Mouse (Mus musculus) forebrain, embryonic 12.5 days (tissue): ENCODE results near the gene Rbbp5. TPM values are rescaled to one million over a fixed set of nuclear protein-coding genes. Genes with fewer than 3 reads are reported as not detected.

Source experiments
- ATAC-seq: fragments of 200-750 bp; cut with Nextera tagmentation; 2 replicates; pipeline ENCODE4 v1.8.0; 2017; ENCODE audit warnings: moderate TSS enrichment; ENCODE audit not compliant: low FRiP score
- H3K27ac ChIP-seq: fragments of 300-500 bp; sonication (generic); 2 replicates; pipeline ENCODE4 v1.5.1; 2016; ENCODE audit warnings: mild to moderate bottlenecking
- H3K27me3 ChIP-seq: fragments of 300-500 bp; sonication (generic); 2 replicates; pipeline ENCODE4 v1.6.1; 2016; ENCODE audit warnings: mild to moderate bottlenecking
- H3K36me3 ChIP-seq: fragments of 300-500 bp; sonication (generic); replicated peaks from 2 replicates; pipeline ENCODE4 v1.6.1; 2016; ENCODE audit warnings: mild to moderate bottlenecking
- H3K4me1 ChIP-seq: fragments of 300-500 bp; sonication (generic); 2 replicates; pipeline ENCODE4 v1.6.1; 2016
- H3K4me2 ChIP-seq: fragments of 300-500 bp; sonication (generic); 2 replicates; pipeline ENCODE4 v1.6.1; 2016; ENCODE audit warnings: mild to moderate bottlenecking, moderate library complexity
- H3K4me3 ChIP-seq: fragments of 300-500 bp; sonication (generic); replicated peaks from 2 replicates; pipeline ENCODE4 v1.5.1; 2016; ENCODE audit warnings: mild to moderate bottlenecking
- H3K9ac ChIP-seq: fragments of 300-500 bp; sonication (generic); 2 replicates; pipeline ENCODE4 v1.6.1; 2016; ENCODE audit warnings: mild to moderate bottlenecking
- H3K9me3 ChIP-seq: fragments of 300-500 bp; sonication (generic); 2 replicates; pipeline ENCODE4 v1.6.1; 2016
- WGBS: fragments of 180-500 bp; shearing (Covaris S2); methylation state at CpG from one replicate; pipeline ENCODE4 v1.1.7; 2016; 5-methylcytosine and 5-hydroxymethylcytosine counted together
- polyA plus RNA-seq: library from polyadenylated mRNA; unstranded; fragments of >200 nt; fragmentation: Nextera tagmentation; extraction: Ambion mirVana; gene quantifications from 2 replicates; pipeline ENCODE4 v1.2.1, GENCODE M21; 2016

Rbbp5 gene
- polyA plus RNA-seq = 63.3 and 67.3 TPM in 2 replicates

DNA sequence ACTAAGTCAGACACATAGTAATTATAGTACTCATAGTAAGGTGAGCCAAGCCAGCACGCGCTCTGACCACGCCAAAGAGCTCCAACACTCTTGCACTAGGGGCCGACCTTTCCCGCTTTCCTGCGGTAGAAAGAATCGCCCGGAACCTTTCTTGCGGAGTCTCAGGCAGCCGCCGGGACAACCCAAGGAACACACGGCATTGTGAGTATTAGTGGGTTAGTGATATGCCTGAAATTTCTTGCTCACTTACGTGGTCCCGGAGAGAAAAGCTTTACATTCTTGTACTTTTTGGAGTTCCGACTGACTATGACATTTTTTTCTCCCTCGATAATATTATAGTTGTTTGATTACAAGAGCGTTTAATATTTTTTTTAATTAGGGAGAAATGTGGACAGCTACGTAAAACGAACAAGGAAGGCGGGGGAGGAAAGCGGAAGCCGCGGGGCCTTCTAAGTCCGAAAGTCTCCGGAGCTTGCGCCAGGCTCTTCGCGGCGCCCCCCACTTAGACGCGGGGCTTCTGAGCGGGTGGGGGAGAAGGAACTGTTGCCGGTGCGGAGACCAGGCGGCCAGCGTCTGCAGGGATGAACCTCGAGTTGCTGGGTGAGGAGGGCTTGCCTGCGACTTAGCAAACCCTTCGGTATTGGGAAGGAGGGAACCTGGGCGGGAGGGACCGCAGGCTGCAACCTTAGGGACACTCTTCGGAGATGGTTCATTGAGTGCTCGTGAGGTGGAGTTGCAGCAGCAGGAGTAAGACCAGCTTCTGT is at the start of gene Rbbp5:
Gene Rbbp5, plus strand, starts transcription at position 438 of the 764 bp plus-strand sequence.
- Histone ChIP-seq H3K27ac (peak within 1 kb of the TSS; percentile 68), H3K9ac (peak within 1 kb of the TSS; percentile 75), H3K4me2 (peak within 1 kb of the TSS; percentile 84), H3K9me3 (no peaks in the 10 kb centered on the region), H3K36me3 (no peaks in the 10 kb centered on the region), H3K27me3 (no peaks in the 10 kb centered on the region), H3K4me1 (peaks cover 27% of the 10 kb centered on the region), H3K4me3 (peak within 1 kb of the TSS; percentile 74)
- peak; percentile 95 for ATAC-seq
- WGBS = under 1% methylated on average over 43 of the region's 43 CpGs

DNA sequence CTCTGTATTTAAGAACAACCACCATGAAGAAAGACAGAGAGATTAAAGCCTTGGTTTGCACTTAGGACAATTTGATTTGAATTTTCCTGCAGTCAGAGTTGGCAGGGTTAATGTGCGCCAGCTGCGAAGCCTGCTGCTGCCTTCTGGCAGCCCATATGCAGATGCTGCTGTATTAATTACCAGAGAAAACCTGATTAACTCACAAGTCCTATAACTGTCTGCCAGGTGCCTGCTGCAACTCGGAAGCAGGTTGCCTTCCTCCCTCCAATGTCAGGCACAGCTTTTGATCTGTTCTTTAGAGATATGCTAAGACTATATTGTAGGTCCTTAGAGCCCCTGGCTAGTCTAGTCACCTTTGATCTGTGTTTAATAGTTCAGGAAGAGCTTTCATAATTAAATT is 46.3 kb upstream of the Rbbp5 start:
- Histone ChIP-seq H3K4me1 (peaks cover 10% of the 10 kb centered on the region; the same call in 1 of the 2 replicates), H3K9me3 (no peaks in the 10 kb centered on the region), H3K36me3 (peaks cover 14% of the 10 kb centered on the region), H3K4me3 (no peak overlapping the region), H3K9ac (no peak overlapping the region), H3K27ac (peak overlapping the region; percentile 48; the same call in 1 of the 2 replicates), H3K27me3 (no peaks in the 10 kb centered on the region), H3K4me2 (no peak overlapping the region)
- WGBS = 61% methylated on average over 3 of the region's 3 CpGs
- 0 out of 2 replicates have a peak, but pooled peaks have one; percentile 46 for ATAC-seq

DNA sequence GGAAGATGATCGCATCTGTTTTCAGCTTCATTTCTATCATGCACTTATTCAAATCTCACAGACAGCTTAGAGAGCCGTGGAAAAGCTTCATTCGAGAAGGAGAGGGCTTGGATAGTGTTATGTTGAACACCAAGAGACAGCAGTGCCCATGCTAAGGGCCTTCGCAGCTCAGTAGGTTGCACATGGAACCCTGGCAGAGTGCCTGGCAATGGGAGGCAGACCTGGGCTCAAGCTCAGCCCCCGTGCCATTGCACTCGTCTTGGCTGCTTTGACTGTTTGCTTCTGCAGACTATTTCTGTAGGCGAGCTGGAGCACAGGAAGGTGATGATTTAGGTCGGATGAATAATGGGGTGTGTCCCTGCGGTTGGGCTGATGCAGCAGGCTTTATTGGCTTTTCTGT is 45.4 kb upstream of the Rbbp5 start:
- Histone ChIP-seq H3K27ac (peak overlapping the region; percentile 32), H3K27me3 (no peaks in the 10 kb centered on the region), H3K9me3 (no peaks in the 10 kb centered on the region), H3K4me3 (no peak overlapping the region), H3K9ac (no peak overlapping the region), H3K4me1 (peaks cover 10% of the 10 kb centered on the region; the same call in 1 of the 2 replicates), H3K4me2 (no peak overlapping the region), H3K36me3 (peaks cover 14% of the 10 kb centered on the region)
- WGBS = 80% methylated on average over 9 of the region's 9 CpGs
- ATAC-seq = no peak

DNA sequence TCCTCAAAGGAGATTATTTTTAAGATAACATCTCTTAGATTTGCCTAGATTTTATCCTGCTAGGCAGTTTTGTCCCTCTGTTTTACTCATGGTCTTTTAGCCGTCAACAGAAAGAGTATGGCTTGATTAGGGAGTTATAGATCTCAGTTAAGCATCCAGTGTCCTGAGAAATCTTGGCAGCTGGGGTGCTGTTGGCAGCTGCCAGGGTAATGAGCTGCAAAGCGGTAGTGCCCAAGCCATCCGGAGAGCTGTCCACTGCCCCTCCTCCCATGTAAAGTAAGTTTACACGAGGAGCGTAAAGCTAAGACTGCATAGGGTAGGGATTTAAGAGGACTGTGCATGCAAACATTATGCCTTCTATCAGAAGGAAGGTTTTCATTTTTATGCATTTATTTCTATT is 43.8 kb upstream of the Rbbp5 start:
- Histone ChIP-seq H3K9ac (no peak overlapping the region), H3K4me2 (no peak overlapping the region), H3K27me3 (no peaks in the 10 kb centered on the region), H3K4me3 (no peak overlapping the region), H3K4me1 (peaks cover 10% of the 10 kb centered on the region; the same call in 1 of the 2 replicates), H3K9me3 (no peaks in the 10 kb centered on the region), H3K27ac (no peak overlapping the region), H3K36me3 (peaks cover 14% of the 10 kb centered on the region)
- ATAC-seq = no peak
- WGBS = 79% methylated on average over 5 of the region's 5 CpGs

GRCm38 (mm10) chr1:132434032-132434431 is 43.1 kb upstream of the Rbbp5 start:
- 90% methylated on average over 12 of the region's 12 CpGs for WGBS
- H3K36me3 ChIP-seq = peaks cover 14% of the 10 kb centered on the region
- ATAC-seq = no peak

GRCm38 (mm10) chr1:132436320-132436958 is 40.7 kb upstream of the Rbbp5 start:
- no peak overlapping the region for H3K27ac ChIP-seq
- 79% methylated on average over 4 of the region's 4 CpGs for WGBS
- ATAC-seq = no peak
- H3K36me3 ChIP-seq = peaks cover 25% of the 10 kb centered on the region
- H3K4me1 ChIP-seq = peaks cover 4% of the 10 kb centered on the region; the same call in 1 of the 2 replicates
- H3K4me2 ChIP-seq = no peak overlapping the region
- H3K9me3 ChIP-seq = 0 out of 2 replicates have a peak, but pooled peaks cover 4% of the 10 kb centered on the region
- H3K9ac ChIP-seq = no peak overlapping the region
- no peaks in the 10 kb centered on the region for H3K27me3 ChIP-seq
- H3K4me3 ChIP-seq = no peak overlapping the region

More at GRCm38 (mm10) chr1:132434032-132434431, 43.1 kb upstream of the Rbbp5 start:
- Histone ChIP-seq H3K9ac (no peak overlapping the region), H3K4me2 (no peak overlapping the region), H3K9me3 (no peaks in the 10 kb centered on the region), H3K27ac (no peak overlapping the region), H3K27me3 (no peaks in the 10 kb centered on the region), H3K4me3 (no peak overlapping the region), H3K4me1 (peaks cover 10% of the 10 kb centered on the region; the same call in 1 of the 2 replicates)

GRCm38 (mm10) chr1:132436960-132437359 is 40.2 kb upstream of the Rbbp5 start:
- 80% methylated on average over 1 of the region's 1 CpGs for WGBS
- Histone ChIP-seq H3K36me3 (peaks cover 30% of the 10 kb centered on the region), H3K4me2 (no peak overlapping the region), H3K4me3 (no peak overlapping the region), H3K9me3 (0 out of 2 replicates have a peak, but pooled peaks cover 4% of the 10 kb centered on the region), H3K27ac (no peak overlapping the region), H3K9ac (no peak overlapping the region), H3K4me1 (no peaks in the 10 kb centered on the region), H3K27me3 (no peaks in the 10 kb centered on the region)
- no peak for ATAC-seq

DNA sequence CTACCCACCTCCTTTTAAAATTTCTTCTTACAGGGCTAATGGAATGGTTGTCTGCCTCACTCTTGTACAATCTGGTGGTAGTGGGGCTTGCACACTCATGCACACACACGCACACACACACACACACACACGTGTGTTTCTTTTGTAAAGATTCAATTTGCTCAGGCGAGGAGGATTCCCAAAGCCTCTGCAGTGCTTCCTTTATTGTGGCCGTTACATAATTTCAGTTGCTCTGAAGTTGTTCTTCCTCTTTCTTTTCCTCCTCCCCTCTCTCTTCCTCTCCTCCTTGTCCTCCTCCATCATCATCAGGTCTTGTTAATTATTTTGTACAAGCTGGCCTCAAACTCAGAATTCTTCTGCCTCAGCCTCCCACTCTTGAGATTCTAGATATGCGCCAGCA is 39.8 kb upstream of the Rbbp5 start:
- no peak overlapping the region for H3K27ac ChIP-seq
- H3K4me2 ChIP-seq = no peak overlapping the region
- WGBS = 89% methylated on average over 5 of the region's 5 CpGs
- H3K36me3 ChIP-seq = peaks cover 34% of the 10 kb centered on the region
- no peak overlapping the region for H3K4me3 ChIP-seq
- no peaks in the 10 kb centered on the region for H3K27me3 ChIP-seq
- H3K4me1 ChIP-seq = no peaks in the 10 kb centered on the region
- 0 out of 2 replicates have a peak, but pooled peaks cover 4% of the 10 kb centered on the region for H3K9me3 ChIP-seq
- no peak for ATAC-seq
- H3K9ac ChIP-seq = no peak overlapping the region

- H3K27ac ChIP-seq = no peak overlapping the region
- H3K36me3 ChIP-seq = peaks cover 22% of the 10 kb centered on the region
- H3K4me1 ChIP-seq = no peaks in the 10 kb centered on the region
- ATAC-seq = no peak
- no peak overlapping the region for H3K4me3 ChIP-seq
- H3K4me2 ChIP-seq = no peak overlapping the region
- no peaks in the 10 kb centered on the region for H3K27me3 ChIP-seq
- H3K9ac ChIP-seq = no peak overlapping the region
- H3K9me3 ChIP-seq = 0 out of 2 replicates have a peak, but pooled peaks cover 4% of the 10 kb centered on the region
- WGBS = 63% methylated on average over 1 of the region's 1 CpGs
Measured at GRCm38 (mm10) chr1:132440896-132441435, 36.2 kb upstream of the Rbbp5 start.

GRCm38 (mm10) chr1:132449742-132450141 is 27.4 kb upstream of the Rbbp5 start:
- Histone ChIP-seq H3K27me3 (no peaks in the 10 kb centered on the region), H3K4me3 (no peak overlapping the region), H3K9me3 (no peaks in the 10 kb centered on the region), H3K9ac (no peak overlapping the region), H3K4me1 (no peaks in the 10 kb centered on the region), H3K4me2 (no peak overlapping the region), H3K36me3 (peaks cover 46% of the 10 kb centered on the region), H3K27ac (no peak overlapping the region)
- 92% methylated on average over 7 of the region's 7 CpGs for WGBS
- ATAC-seq = no peak

GRCm38 (mm10) chr1:132464651-132465050 is 12.5 kb upstream of the Rbbp5 start:
- no peaks in the 10 kb centered on the region for H3K27me3 ChIP-seq
- ATAC-seq = no peak
- no peak overlapping the region for H3K4me3 ChIP-seq
- H3K27ac ChIP-seq = no peak overlapping the region
- no peak overlapping the region for H3K4me2 ChIP-seq
- H3K9me3 ChIP-seq = no peaks in the 10 kb centered on the region
- no peak overlapping the region for H3K9ac ChIP-seq
- WGBS = 84% methylated on average over 5 of the region's 5 CpGs
- peaks cover 54% of the 10 kb centered on the region for H3K36me3 ChIP-seq
- no peaks in the 10 kb centered on the region for H3K4me1 ChIP-seq

DNA sequence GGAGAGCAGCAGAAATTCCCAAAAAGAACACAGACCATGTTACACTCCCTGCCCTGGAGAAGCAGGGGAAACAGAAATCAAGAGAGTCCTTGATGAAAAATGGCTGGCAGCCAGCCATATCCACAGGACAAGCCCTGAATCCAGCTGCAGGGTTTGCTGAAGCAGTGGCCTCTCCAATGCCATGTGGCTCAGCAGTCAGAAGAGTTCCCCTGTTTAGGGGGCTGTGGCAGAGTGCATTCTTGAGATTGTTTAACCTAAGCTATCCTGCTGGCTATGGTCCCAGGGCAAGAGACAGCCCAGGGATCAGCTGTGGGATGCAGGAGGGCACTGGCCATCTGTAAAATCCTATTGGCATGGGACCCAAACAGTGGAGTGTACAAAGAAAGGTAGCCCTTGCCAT is 8.2 kb upstream of the Rbbp5 start:
- Histone ChIP-seq H3K9me3 (no peaks in the 10 kb centered on the region), H3K9ac (no peak overlapping the region), H3K36me3 (peaks cover 24% of the 10 kb centered on the region), H3K4me3 (no peak overlapping the region), H3K4me1 (no peaks in the 10 kb centered on the region), H3K27ac (no peak overlapping the region), H3K27me3 (no peaks in the 10 kb centered on the region), H3K4me2 (no peak overlapping the region)
- ATAC-seq = no peak
